Mouse (Mus musculus) olfactory bulb, adult 2 months (tissue): ENCODE measurements around the gene Tnfrsf14. TPM values are rescaled to one million over a fixed set of nuclear protein-coding genes. Genes with fewer than 3 reads are reported as not detected.

ENCODE experiments used
- H3K27ac ChIP-seq: fragments of 200-500 bp; 2 replicates; pipeline ENCODE4 v1.5.1; 2012; ENCODE audit warnings: low read depth, low read length; ENCODE audit not compliant: insufficient read depth
- H3K4me1 ChIP-seq: fragments of 200-500 bp; 2 replicates; pipeline ENCODE4 v1.6.1; 2012; ENCODE audit warnings: low read length; ENCODE audit not compliant: control insufficient read depth, insufficient read depth
- H3K4me3 ChIP-seq: fragments of 200-500 bp; 2 replicates; pipeline ENCODE4 v1.5.1; 2012; ENCODE audit warnings: mild to moderate bottlenecking, low read depth, low read length, moderate library complexity; ENCODE audit not compliant: insufficient read depth
- CTCF ChIP-seq: fragments of 200-500 bp; IDR thresholded peaks from 2 replicates; pipeline ENCODE4 v1.5.1; 2012; ENCODE audit warnings: low read depth, mild to moderate bottlenecking, low read length, moderate library complexity; ENCODE audit not compliant: insufficient read depth
- POLR2A ChIP-seq: fragments of 200-500 bp; IDR thresholded peaks from 2 replicates; pipeline ENCODE4 v1.6.1; 2012; ENCODE audit warnings: mild to moderate bottlenecking, low read depth, low read length, moderate library complexity; ENCODE audit not compliant: insufficient read depth
- WGBS: fragments of 180-500 bp; shearing (Covaris S2); methylation state at CpG from one replicate; pipeline ENCODE4 v1.1.7; 2018; 5-methylcytosine and 5-hydroxymethylcytosine counted together
- polyA plus RNA-seq: library from polyadenylated mRNA; stranded (reverse); fragments of >200 nt; gene quantifications from 2 replicates; pipeline ENCODE4 v1.2.4, GENCODE M21; 2012; ENCODE audit warnings: low replicate concordance; ENCODE audit not compliant: missing spikeins, insufficient read depth, insufficient read length

The Tnfrsf14 gene
- polyA plus RNA-seq, 1 experiment: not detected

DNA sequence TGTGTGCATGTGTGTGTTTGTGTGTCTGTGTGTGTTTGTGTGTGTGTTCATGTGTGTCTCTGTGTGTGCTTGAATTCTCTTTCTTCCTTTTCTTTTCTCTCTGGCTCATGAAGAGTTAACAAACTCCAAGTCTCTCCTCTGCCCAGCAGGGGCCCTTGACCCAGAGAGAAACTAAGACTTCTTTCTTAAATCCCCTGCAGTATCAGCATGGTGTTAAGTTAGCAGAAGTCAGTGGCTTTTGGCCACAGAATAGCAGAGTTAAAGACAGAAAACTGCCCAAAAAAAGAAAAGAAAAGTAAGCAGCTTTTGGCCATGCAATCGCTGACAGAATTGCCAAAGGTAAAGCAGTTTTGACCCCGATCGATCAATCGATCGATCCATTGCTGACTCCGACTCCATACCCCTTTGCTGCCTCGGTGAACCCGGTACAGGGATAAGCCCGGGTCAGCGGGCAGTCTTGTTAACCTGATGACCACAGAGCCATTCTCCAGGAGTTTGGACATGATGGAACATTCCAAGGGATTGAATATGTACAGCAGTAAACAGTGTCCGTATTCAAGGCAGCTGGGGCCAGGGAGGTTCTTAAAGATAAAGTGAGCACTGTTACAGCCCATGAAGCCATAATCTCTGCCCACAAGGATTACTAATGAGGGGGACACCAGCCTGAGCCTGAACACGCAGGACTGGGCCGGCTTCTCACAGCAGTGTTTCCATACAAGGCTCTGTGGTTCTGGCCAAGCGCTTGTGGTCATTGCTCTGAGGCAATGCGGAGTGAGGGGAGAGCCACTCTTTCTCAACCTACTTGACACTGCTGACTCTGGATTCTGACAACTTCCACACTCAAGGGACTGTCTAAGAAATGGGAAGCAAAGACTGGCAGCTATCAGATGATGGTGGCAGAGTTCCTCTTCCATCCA is 17.5 kb downstream of the Tnfrsf14 start:
- H3K4me3 ChIP-seq: no peak overlapping the region
- H3K4me1 ChIP-seq: peaks cover 4% of the 10 kb centered on the region
- 32% methylated on average over 15 of the region's 15 CpGs for WGBS
- H3K27ac ChIP-seq: no peak overlapping the region
- no peak for TF ChIP-seq CTCF
- no peak for TF ChIP-seq POLR2A

DNA sequence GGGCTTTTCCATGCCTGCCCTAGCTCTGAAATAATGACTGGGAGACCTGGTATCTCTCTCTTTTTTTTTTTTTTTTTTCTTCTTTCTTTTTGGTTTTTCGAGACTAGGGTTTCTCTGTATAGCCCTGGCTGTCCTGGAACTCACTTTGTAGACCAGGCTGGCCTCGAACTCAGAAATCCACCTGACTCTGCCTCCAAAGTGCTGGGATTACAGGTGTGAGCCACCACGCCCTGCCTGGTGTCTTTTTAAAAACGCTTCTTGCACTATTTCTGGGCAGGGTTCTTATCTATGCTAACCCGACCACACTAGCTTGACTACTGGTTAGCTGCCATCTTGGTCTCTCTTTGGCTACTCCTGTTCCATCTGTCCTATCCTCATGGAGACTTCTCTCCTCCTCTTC is 19.9 kb downstream of the Tnfrsf14 start:
- 91% methylated on average over 5 of the region's 5 CpGs for WGBS
- peaks cover 4% of the 10 kb centered on the region for H3K4me1 ChIP-seq
- H3K4me3 ChIP-seq: no peak overlapping the region
- TF ChIP-seq POLR2A (no peak), CTCF (no peak)
- H3K27ac ChIP-seq: no peak overlapping the region

DNA sequence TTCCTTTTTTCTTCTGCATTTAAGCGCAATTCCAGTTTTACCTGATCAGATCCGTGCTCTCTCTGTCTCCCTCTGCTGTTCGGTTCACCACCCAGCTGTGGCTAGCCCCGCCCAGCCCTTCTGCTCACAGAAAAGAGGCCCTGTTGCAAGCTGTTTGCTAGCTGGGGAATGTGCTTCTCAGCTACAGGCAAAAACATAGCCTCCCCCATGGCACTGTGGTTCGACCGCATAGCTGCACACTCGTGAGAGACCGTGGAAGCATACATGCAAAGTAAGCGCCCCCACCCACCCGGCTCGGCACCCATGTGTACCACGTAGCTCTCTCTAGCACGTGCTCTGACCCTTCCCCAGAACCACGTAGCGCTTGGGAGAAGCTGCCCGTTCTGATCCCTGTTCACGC is 20.5 kb downstream of the Tnfrsf14 start:
- 42% methylated on average over 17 of the region's 17 CpGs for WGBS
- Histone ChIP-seq H3K27ac (no peak overlapping the region), H3K4me3 (no peak overlapping the region), H3K4me1 (peaks cover 4% of the 10 kb centered on the region)
- TF ChIP-seq CTCF (no peak), POLR2A (no peak)

DNA sequence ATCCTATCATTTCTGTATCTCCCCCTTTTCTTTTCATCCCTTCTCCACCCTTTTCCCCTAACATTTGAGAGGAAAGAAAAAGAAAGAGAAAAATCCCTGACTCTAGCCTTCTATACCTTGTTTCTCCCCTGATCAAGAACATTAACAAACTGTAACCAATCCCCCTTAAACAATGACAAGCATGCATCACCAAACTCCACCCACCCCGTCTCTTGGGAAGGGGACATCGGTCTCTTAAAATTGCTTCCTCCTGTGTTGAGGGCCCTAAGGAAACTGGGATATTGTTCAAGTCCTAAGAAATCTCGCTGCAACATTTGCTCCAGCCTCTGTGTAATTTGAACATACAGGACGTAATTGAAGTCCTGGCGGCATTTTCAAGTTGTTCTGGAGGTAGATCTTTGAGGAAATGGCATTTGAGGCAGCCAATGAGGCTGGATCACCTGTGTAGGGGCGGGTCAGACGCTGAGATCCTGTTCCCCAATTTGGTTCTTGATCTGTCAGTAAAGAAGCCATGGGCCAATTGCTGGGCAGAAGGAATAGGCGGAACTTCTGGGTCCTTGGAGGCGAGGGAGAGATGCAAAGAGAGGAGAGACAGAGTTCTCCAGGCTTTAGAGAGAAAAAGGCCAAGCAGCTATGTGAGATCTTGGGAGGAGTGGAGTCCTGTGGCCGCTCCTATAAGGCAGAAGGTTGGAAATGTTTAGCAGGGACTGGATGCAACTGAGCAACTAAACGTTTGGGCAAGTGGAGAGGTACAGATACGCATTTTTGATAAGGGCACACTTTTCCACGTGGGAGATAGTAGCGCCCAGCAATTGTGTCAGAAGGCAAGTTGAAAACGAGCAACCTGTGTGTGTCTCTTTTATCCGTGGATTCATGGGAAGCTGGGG is 23.9 kb downstream of the Tnfrsf14 start:
- 6% methylated on average over 16 of the region's 16 CpGs for WGBS
- TF ChIP-seq CTCF (no peak), POLR2A (no peak)
- peaks cover 4% of the 10 kb centered on the region for H3K4me1 ChIP-seq

DNA sequence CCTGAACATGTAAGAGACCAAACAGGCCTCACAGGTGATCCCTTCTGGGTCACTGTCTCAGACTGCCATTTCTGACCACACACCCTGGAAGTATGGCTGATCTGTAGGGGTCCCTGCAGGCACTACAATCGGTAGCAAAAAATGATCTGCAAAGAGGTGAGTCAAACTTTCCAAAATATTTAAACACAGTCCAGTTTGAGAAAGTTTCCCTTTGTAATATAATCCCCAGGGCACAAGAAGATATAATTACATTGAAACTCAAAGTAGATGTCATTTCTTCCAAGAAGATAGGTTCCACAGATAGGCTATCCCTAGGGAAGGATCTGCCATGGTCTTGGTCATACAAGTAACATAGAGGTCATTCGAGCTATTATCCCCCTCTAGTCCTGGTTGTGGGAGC is 26.0 kb downstream of the Tnfrsf14 start:
- Histone ChIP-seq H3K27ac (no peak overlapping the region), H3K4me3 (no peak overlapping the region), H3K4me1 (peaks cover 14% of the 10 kb centered on the region)
- TF ChIP-seq POLR2A (no peak), CTCF (no peak)
- 89% methylated on average over 2 of the region's 2 CpGs for WGBS

More for the DNA sequence above, 23.9 kb downstream of the Tnfrsf14 start:
- no peak overlapping the region for H3K4me3 ChIP-seq
- no peak overlapping the region for H3K27ac ChIP-seq

DNA sequence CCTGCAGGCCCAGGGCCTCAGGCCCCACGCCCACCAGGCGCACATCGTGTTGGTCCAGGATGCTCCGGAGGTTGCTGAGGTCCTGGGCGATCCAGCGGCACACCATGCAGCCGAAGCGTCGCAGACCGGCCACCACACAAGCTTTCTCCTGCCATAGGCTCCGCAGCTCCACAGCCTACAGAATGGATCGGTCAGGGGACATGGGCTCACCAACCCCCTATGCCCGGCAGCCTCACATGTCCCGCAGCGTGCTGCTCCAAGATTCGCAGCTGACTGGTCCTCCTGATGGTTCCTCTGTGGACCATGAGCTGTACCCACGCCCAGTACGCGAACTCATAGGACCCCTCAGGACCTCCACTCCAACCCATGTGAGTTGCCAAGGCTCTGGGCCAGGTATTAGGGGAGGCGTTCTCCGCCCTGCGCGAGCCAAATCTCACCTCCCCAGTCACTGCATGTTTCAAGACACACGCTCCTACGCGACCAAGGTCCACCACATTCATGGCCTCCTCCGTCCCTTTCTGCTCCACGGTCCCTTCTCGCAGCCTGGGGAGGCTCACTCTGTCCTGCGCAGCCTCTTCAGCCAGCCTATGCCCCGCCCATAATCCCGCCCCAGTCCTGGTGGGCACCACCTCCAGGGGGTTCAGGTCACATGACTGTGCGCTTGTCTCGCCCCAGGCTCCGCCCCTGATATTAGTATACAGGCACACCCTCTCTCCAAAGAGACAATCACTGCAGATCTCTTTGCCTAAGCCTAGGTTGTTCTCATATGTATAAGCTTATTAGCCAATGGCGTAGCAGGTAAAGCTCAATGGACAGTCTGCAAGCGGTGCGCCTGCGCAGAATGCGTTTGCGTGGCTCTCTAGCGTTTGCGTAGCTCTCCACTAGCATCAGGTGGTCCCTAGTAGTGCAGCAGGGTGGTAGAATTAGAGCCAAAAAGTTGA is 29.6 kb downstream of the Tnfrsf14 start, which contains the start of gene Fam213b:
Fam213b (minus strand) TSS at position 630 of the 941 bp plus-strand sequence.
- TF ChIP-seq CTCF (no peak), POLR2A (peak; percentile 69; the same call in 1 of the 2 replicates)
- Histone ChIP-seq H3K4me3 (peak within 1 kb of the TSS; percentile 73), H3K27ac (peak within 1 kb of the TSS; percentile 30; the same call in 1 of the 2 replicates), H3K4me1 (peaks cover 20% of the 10 kb centered on the region)
- WGBS: 3% methylated on average over 43 of the region's 43 CpGs

DNA sequence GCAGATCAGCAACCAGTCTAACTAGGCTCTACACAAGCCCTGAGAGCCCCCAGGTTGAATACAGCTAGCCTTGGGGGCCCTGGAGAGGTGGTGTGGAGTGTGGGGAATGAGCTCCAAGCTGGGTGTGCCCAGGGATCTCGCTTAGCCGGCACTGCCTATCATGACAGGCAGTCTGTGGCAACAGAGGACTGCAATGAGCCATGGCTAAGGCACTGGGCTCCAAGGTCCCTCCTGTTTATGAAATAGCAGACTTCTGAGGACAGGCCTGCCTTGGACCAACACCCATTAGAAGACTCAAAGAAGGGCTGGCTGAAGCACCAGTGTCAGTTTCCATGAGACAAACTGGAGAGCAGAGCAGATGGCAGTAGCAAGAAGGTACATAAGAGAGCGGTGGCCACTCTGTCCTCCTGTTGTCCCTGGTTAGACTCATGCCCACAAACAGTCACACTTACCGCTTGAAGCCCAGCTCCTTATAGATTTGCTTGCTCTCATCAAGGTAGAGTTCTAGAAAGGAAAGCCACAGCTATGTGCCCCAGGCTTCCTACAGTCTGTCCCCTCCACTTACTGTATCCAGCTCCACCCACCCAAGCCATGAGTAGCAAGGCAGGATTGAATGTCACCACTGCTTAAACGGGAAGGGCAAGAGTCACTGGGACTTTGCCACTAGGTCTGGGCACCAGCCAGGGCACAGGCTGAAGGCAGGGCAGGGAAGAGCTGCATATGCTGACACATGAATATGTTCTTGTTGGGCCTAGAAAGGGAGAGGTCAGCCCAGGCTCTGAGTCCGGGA is 30.5 kb downstream of the Tnfrsf14 start:
- peak overlapping the region; percentile 73 for H3K4me3 ChIP-seq
- 63% methylated on average over 6 of the region's 6 CpGs for WGBS
- peaks cover 20% of the 10 kb centered on the region for H3K4me1 ChIP-seq
- TF ChIP-seq POLR2A: no peak
- no peak overlapping the region for H3K27ac ChIP-seq

DNA sequence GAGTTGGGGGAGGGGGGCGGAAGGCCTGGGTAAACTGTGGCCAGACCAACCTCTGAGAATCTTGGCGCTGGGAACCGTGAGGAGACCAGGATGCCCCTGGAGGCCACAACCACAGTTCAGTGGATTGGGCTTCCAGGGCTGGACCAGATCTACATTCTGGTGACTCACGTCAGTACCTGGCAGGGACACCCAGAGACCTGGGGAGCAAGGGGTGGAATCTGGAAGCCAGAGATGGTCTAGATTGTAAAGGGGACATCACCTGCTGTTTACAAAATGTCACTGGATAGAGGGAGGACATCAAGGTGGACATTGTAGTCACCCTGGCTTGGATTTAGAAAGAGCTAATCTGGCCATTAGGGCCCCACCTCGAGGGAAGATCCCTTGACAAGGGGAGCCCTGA is 32.8 kb downstream of the Tnfrsf14 start:
- H3K4me1 ChIP-seq: peaks cover 20% of the 10 kb centered on the region
- TF ChIP-seq CTCF (no peak), POLR2A (no peak)
- WGBS: 87% methylated on average over 5 of the region's 5 CpGs
- no peak overlapping the region for H3K27ac ChIP-seq
- no peak overlapping the region for H3K4me3 ChIP-seq
